Mouse (Mus musculus): ENCODE data around the gene Cwc27.

DNA sequence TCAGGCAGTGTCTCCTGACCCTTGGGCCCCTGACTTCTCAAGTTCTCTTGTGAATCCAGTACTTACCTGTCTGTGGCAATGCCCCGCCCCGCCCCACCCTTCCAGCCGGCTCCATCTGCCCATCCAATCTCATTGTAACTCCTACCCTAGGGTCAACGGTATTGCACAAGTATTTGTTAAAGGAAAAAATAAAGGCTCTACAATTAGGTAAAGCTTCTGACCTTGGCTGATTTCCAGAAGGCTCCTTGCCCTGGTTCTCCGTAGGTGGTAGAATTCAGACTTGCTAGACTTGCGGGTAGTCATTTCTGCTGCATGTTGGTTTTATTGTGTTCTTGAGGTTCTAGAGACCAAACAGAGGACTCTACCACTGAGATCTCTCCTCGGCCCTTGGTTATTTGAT, 226.0 kb downstream of the Cwc27 start:
- no peak for TF ChIP-seq CTCF (IDR thresholded peaks at IDR 0.05; ENCODE audit: low read depth, low read length)
- no peak for TF ChIP-seq POLR2A (IDR thresholded peaks at IDR 0.05; ENCODE audit: extremely low read depth, insufficient read depth, low read length)

Data from liver, adult 2 months (tissue).